Mouse (Mus musculus) WW6 (cell line): ENCODE results near the gene Pgghg.

Source experiments
- DNase-seq: peaks from one replicate; pipeline ENCODE4 v3.0.0-alpha.2; 2013; ENCODE audit warnings: low read depth, low spot score

Pgghg gene

DNA sequence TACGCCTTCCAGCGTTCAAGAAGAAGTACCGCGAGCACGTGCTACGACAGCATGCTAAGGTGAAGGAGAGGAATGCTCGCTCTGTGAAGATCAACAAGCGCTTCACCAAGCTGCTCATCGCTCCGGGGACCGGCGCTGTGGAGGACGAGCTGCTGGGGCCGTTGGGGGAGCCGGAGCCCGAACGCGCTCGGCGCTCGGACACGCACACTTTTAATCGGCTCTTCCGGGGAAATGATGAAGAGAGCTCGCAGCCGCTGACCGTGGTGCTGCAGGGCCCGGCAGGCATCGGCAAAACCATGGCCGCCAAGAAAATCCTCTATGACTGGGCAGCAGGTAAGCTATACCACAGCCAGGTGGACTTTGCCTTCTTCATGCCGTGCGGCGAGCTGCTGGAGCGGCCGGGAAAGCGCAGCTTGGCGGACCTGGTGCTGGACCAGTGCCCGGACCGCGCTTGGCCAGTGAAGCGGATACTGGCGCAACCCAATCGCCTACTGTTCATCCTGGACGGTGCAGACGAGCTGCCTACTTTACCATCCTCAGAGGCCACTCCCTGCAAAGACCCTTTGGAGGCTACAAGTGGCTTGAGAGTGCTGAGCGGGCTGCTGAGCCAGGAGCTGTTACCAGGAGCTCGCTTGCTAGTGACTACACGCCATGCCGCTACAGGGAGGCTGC lies 18.7 kb upstream of the Pgghg start:
- DNase-seq = no peak

GRCm38 (mm10) chr7:140923070-140923775 lies 18.0 kb upstream of the Pgghg start:
- DNase-seq = no peak

- no peak for DNase-seq
These were observed 14.0 kb upstream of the Pgghg start for GRCm38 (mm10) chr7:140927181-140927580.

GRCm38 (mm10) chr7:140938436-140938835 lies 2.8 kb upstream of the Pgghg start:
- DNase-seq = no peak

DNA sequence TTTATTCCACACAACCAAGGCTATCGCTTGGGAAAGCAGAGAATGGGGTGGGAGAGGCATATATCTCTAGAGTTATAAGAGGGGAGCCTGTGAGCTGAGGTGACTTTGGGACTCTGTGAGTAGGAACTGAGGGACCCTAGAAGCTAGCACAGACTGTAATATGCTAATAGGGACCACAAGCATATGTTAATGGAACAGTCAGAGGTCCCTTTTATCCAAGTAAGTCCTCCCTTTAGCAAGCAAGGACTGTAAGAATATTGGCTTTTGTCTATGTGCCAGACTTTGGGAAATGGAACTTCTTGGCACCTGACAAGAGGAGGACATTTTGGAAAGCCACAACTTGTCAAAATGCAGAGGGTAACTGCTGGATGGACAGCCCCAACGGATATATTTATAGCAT lies 2.3 kb upstream of the Pgghg start:
- DNase-seq = no peak

GRCm38 (mm10) chr7:140939669-140940171 lies 1.5 kb upstream of the Pgghg start:
- DNase-seq = no peak

- no peak for DNase-seq
These were observed 1.1 kb downstream of the Pgghg start for GRCm38 (mm10) chr7:140942341-140942740.

DNA sequence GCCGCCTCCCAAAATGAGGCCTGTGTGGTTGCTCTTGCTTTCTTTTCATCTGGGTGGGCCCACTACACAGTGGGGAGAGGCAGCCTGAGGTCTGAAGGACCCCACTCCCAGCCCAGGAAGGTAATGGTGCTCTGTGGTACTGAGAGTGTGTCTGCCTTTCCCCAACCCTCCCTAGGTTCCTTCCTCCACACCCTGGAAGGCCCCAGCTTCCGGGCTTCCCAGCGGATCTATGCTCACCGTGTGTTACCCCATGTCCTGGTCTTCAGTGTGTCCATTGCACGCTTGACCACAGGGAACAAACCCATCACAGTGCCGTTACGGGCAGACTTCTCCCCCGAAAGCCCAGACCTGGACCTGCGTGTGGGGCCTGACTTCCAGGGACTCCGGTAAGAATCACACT lies 1.6 kb downstream of the Pgghg start:
- no peak for DNase-seq

DNA sequence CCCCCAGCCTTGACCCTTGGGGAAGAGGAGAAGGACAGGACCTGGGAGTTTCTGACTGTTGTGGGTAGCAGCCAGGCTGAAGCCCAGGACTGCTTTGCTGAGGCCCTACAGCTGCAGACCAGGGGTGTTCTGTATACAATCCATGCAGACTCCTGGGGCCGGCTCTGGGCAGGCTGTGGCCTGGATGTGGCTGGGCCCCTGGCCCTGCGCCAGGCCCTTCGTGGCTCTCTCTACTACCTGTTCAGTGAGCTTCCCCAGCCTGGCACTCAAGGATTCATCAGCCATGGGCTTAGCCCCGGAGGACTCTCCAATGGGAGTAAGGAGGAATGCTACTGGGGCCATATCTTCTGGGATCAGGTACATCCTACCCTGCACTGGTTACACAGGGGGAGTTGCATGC lies 2.2 kb downstream of the Pgghg start:
- DNase-seq = no peak

DNA sequence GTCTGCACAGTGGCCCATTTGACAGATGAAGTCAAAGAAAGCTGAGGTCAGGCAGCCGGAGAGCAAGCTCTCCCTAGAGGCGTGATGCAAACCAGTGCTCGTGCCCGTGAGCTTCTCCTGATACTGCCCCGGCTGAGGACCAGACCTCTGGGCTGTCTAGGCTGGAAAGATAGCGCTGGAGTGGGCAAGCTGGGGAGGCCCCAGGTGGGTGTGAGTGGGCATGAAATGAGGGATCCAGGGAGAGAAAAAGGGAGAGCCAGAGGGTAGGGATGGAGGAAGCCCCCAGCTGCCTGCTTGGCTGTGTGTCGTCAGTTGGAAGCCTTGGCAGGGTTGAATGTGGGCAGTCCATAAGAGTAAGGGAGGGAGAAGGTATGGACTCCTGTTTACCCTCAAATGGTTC lies 3.0 kb downstream of the Pgghg start:
- DNase-seq = no peak

- no peak for DNase-seq
These were observed 4.1 kb downstream of the Pgghg start for GRCm38 (mm10) chr7:140945247-140945646.

- DNase-seq = no peak
These were observed 5.1 kb downstream of the Pgghg start for GRCm38 (mm10) chr7:140946311-140946710.

DNA sequence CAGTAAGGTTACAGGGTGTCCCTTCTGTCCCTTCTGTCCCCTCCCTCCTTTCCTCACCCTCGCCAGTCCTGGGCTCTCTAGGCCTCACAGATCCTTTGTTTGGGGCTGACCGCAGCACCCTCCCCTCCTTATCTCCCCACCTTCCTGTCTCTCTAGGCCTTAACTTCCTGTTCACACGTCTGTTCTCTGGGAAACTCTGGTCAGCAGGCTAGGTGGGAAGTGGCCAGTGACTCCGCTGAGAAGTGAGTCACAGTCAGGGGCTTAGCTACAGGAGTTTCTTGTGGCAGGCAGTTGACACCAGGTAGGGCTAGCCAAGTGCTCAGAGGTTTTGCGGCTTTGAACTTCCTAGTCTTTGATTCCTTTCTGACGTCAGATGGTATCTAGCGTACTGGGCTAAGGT lies 5.8 kb downstream of the Pgghg start:
- no peak for DNase-seq

DNA sequence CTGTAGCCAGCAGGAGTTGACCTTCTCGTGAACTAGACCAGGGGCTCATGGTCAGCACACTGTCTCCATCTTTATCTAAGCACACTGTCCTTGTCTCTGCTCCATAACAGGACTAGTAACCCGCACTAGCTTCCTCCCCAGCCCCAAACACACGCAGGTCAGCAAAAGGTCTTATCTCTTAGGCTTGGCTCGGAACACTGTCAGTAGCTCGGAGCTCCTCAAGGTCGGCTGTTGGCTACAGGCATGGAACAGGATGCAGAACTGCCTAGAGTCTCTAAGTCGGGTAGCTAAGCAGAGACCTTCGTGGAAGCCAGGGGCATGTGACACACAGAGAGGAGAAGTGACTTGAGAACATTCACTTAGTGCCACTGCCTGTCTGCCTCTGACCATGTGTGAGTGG lies 7.0 kb downstream of the Pgghg start:
- DNase-seq = no peak

DNA sequence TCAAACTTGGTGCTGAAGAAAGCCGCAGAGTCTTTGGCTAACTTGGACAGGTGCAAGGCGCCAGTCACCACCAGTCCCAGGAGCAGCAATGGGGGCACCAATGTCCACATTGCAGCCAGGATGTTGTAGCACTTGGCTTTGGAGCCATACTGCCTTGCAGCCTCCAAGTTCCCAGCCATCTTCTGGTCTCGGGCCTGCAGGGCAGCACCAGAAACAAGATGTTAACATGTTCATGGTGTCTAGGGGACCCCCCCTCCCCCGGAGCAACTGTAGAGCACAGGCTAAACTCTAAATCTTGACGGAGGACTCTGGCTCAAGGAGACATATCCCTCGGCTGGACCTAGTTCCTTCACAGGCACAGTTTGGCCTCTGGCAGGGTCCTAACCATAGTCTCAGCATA lies 8.1 kb downstream of the Pgghg start:
- no peak for DNase-seq

DNA sequence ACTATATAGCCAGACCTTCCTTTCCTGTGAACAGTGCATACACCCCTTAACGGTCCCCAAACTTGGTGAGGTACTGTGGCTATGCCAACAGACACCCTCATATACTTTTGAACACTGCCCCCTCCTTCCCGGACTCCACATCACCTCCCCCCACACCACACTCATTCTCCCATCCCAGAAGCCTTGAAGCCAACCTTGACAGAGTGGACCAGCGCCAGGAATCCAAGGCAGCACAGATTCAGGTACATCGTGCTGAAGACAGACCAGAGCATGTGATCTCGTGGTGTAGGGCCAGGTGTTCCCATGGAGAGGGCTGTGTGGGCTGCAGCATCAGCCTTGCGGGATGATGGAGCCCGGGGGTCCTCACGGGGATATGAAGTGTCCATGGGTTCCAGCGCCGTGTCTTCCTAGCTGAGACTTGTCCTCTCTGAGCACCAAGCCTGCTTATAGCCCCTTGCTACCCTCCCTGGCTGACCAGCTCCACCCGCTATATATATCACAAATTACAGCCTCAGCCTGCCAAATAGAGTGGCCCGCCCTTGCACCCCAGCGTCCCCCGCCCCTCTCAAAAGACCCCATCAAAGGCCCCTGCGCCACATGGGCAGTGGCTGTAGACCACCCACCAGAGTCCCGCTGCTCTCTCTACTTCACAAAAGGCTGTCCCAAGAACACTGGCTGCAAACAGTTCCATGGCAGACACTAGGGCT lies 8.8 kb downstream of the Pgghg start, which contains the start of gene Ifitm5:
TSS of gene Ifitm5 (minus strand) at position 468 of the 707 bp plus-strand sequence.
- no peak for DNase-seq

GRCm38 (mm10) chr7:140951051-140951450 lies 9.9 kb downstream of the Pgghg start:
- no peak for DNase-seq

DNA sequence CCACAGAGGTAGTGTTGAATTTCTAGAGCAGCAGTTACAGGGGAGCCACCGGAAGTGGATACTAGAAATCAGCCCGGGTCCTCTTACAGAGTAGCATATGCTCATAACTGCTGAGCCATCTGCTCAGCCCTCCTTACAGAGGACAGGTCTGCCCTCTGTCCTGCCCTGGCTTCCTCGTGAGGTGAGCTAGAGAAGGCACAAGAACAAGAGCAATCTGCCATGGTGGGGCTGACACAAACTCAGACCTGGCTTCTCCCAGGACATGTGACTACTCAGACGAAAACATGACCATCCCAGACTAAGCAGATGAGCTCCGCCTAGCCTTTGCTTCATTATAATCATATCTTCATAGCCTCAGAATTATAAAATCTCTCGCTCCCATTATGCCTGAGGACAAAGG lies 10.6 kb downstream of the Pgghg start:
- DNase-seq = no peak

- no peak for DNase-seq
These were observed 11.2 kb downstream of the Pgghg start for GRCm38 (mm10) chr7:140952441-140952840.

- no peak for DNase-seq
These were observed 11.9 kb downstream of the Pgghg start for GRCm38 (mm10) chr7:140953133-140953532.

GRCm38 (mm10) chr7:140953800-140954732 lies 12.9 kb downstream of the Pgghg start:
- no peak for DNase-seq

GRCm38 (mm10) chr7:140954733-140955071 lies 13.5 kb downstream of the Pgghg start:
- no peak for DNase-seq
